Mouse (Mus musculus) B cell, adult 62 days (primary cell): ENCODE measurements around the gene Hist1h4j. TPM values are rescaled to one million over a fixed set of nuclear protein-coding genes. Genes with fewer than 3 reads are reported as not detected.

Experiments used
- total RNA-seq: library from RNA; stranded (reverse); gene quantifications from 4 replicates; pipeline ENCODE4 v1.2.4, GENCODE M21; 2023

Hist1h4j gene
- 13.5 to 16.8 TPM (median 15.9 TPM) in 4 replicates for total RNA-seq

GRCm38 (mm10) chr13:21734906-21735767 lies at the start of gene Hist1h4j:
TSS of gene Hist1h4j (plus strand) at chr13:21735064.

DNA sequence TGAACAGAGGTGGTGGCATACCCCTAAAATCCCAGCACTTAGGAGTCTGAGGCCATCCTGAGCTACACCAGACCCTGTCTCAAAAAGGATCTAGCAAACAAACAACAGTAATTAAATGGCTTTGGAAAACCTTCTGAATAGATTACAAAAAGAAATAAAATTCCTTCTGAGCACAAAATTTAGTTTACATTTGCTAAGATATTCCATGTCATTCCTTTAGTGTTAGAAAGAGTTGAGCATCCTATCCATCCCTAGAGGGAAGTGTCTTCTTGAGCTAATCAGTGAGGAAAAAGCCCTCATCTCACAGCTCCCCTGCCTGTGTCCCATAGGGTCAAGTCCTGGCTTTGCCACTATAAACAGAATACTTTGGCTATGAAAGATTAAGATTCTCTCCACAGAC lies 37.1 kb upstream of the Hist1h4j start, which contains the start of gene Olfr1359:
Gene Olfr1359 (plus strand): TSS at position 301 of the 400 bp plus-strand sequence.

DNA sequence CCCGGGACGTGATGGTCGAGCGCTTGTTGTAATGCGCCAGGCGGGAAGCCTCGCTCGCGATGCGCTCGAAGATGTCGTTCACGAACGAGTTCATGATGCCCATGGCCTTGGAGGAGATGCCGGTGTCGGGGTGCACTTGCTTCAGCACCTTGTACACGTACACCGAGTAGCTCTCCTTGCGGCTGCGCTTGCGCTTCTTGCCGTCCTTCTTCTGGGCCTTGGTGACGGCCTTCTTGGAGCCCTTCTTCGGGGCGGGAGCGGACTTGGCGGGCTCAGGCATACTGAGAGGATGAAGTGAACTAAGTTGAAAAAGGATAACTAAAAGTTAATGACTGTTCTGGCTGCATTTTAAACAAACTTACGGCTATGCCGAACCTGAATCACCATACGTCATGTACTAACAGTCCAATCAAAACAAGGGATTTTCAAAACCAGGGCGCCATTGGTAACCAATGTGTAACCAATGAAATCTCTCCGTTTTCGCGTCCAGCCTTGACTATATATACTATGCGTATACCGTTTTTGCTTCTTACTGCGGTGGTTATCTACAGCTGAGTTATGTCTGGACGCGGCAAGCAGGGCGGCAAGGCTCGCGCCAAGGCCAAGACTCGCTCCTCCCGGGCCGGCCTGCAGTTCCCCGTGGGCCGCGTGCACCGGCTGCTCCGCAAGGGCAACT lies 18.9 kb upstream of the Hist1h4j start, which contains the start of the genes Hist1h2bl and Hist1h2ai:
Gene Hist1h2bl (minus strand): TSS at position 280 of the 676 bp plus-strand sequence.
Gene Hist1h2ai (plus strand): TSS at position 559 of the 676 bp plus-strand sequence.

GRCm38 (mm10) chr13:21717397-21718357 lies 17.2 kb upstream of the Hist1h4j start, which contains the start of gene Hist1h3h:
TSS of gene Hist1h3h (plus strand) at chr13:21717659.

GRCm38 (mm10) chr13:21721757-21722372 lies 13.0 kb upstream of the Hist1h4j start, which contains the start of gene Hist1h2bm:
TSS of gene Hist1h2bm (plus strand) at chr13:21722044.

DNA sequence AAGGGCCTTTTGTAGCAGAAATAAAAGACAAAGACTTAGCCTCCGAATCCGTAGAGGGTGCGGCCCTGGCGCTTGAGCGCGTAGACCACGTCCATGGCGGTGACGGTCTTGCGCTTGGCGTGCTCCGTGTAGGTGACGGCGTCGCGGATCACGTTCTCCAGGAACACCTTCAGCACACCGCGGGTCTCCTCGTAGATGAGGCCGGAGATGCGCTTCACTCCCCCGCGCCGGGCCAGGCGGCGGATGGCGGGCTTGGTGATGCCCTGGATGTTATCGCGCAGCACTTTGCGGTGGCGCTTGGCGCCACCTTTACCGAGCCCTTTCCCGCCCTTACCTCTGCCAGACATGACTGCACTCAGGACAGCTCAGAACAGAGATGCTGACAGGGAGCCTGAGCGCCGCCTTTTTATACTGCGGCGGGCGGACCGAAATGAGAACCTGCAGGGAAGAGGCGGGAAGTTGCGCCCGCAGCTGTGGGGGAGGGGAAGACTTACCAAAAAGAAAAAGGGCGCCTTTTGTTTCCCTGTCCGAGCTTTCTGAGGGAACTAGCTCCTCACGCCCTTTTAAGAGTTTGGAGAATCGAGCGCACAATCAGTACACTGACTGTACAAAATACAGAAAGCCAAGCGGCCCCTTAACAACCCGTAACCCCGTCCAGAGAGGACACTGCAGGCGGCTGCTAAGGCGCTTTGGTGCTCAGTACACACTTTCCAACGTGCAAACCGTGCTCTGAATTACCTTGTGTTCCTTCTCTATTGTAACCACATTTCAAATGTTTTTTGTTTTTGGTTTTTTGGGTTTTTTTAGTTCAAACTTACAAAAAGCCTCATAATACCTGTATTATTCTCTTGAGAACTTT lies 15.5 kb downstream of the Hist1h4j start, which contains the start of gene Hist1h4k:
Gene Hist1h4k (minus strand): TSS at position 347 of the 859 bp plus-strand sequence.

DNA sequence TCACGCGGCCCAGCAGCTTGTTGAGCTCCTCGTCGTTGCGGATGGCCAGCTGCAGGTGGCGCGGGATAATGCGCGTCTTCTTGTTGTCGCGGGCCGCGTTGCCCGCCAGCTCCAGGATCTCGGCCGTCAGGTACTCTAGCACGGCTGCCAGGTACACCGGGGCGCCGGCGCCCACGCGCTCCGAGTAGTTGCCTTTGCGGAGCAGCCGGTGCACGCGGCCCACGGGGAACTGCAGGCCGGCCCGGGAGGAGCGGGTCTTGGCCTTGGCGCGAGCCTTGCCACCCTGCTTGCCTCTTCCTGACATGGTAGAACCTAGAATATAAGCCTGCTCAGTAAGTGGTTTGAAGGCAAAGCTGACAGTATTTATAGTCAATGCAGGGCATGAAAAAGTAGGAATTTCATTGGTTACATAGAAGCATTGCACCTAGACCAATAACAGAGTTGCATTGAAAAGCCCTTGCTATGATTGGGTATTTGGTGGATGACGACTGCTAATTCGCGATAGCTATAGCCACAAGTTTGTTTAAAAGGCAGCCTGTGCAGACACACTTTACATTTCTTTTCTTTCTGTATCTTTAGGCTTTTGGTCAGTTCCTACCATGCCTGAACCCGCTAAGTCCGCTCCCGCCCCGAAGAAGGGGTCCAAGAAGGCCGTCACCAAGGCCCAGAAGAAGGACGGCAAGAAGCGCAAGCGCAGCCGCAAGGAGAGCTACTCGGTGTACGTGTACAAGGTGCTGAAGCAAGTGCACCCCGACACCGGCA lies 18.8 kb downstream of the Hist1h4j start, which contains the start of the genes Hist1h2ak and Hist1h2bn:
Gene Hist1h2ak (minus strand): TSS at position 304 of the 762 bp plus-strand sequence.
Gene Hist1h2bn (plus strand): TSS at position 600 of the 762 bp plus-strand sequence.

GRCm38 (mm10) chr13:21779767-21780731 lies 45.2 kb downstream of the Hist1h4j start, which contains the start of gene Hist1h1b:
TSS of gene Hist1h1b (minus strand) at chr13:21780625.

GRCm38 (mm10) chr13:21783255-21783617 lies 48.4 kb downstream of the Hist1h4j start, which contains the start of gene Hist1h3i:
TSS of gene Hist1h3i (minus strand) at chr13:21783370.

Other genes with a start within 250 kb of the Hist1h4j start
- gene AK157302, start 239.8 kb upstream of the Hist1h4j start, total RNA-seq, result 6.7 to 8.4 TPM (median 7.2 TPM) in 4 replicates
- gene Gm11273, start 233.6 kb upstream of the Hist1h4j start, total RNA-seq, result 10.4 to 24.0 TPM (median 18.4 TPM) in 4 replicates
- gene Zkscan8, start 203.9 kb upstream of the Hist1h4j start, total RNA-seq, result 7.7 to 11.4 TPM (median 10.3 TPM) in 4 replicates
- gene Olfr1366, start 192.3 kb upstream of the Hist1h4j start, total RNA-seq, result not detected in 4 replicates
- not detected in 4 replicates for gene Olfr1535, start 175.2 kb upstream of the Hist1h4j start, total RNA-seq
- gene Olfr1364, start 153.3 kb upstream of the Hist1h4j start, total RNA-seq, result not detected in 4 replicates
- gene Olfr1362, start 121.0 kb upstream of the Hist1h4j start, total RNA-seq, result not detected in 4 replicates
- not detected in 4 replicates for gene Olfr11, start 92.5 kb upstream of the Hist1h4j start, total RNA-seq
- not detected in 4 replicates for gene Olfr1361, start 71.7 kb upstream of the Hist1h4j start, total RNA-seq
- not detected in 4 replicates for gene Olfr1360, start 57.7 kb upstream of the Hist1h4j start, total RNA-seq
- not detected in 4 replicates for gene Olfr1359, start 37.0 kb upstream of the Hist1h4j start, total RNA-seq
- gene Hist1h2bl, start 18.9 kb upstream of the Hist1h4j start, total RNA-seq, result 60.5 to 95.6 TPM (median 91.5 TPM) in 4 replicates
- 86.2 to 128 TPM (median 105 TPM) in 4 replicates for gene Hist1h2ai, start 18.6 kb upstream of the Hist1h4j start, total RNA-seq
- 124 to 146 TPM (median 132 TPM) in 4 replicates for gene Hist1h3h, start 17.4 kb upstream of the Hist1h4j start, total RNA-seq
- gene Hist1h2bm, start 13.0 kb upstream of the Hist1h4j start, total RNA-seq, result 7.8 to 14.0 TPM (median 11.2 TPM) in 4 replicates
- 235 to 385 TPM (median 353 TPM) in 4 replicates for gene Hist1h4k, start 15.4 kb downstream of the Hist1h4j start, total RNA-seq
- gene Hist1h2ak, start 18.8 kb downstream of the Hist1h4j start, total RNA-seq, result 33.5 to 52.3 TPM (median 43.6 TPM) in 4 replicates
- 76.0 to 118 TPM (median 87.0 TPM) in 4 replicates for gene Hist1h2bn, start 19.1 kb downstream of the Hist1h4j start, total RNA-seq
- 55.1 to 70.5 TPM (median 62.8 TPM) in 4 replicates for gene Hist1h1b, start 45.6 kb downstream of the Hist1h4j start, total RNA-seq
- gene Hist1h3i, start 48.3 kb downstream of the Hist1h4j start, total RNA-seq, result 183 to 227 TPM (median 189 TPM) in 4 replicates
- gene Hist1h2an, start 52.2 kb downstream of the Hist1h4j start, total RNA-seq, result 30.2 to 44.7 TPM (median 33.5 TPM) in 4 replicates
- gene Hist1h2bp, start 52.4 kb downstream of the Hist1h4j start, total RNA-seq, result 32.1 to 51.1 TPM (median 41.4 TPM) in 4 replicates
- gene Hist1h2bq, start 75.1 kb downstream of the Hist1h4j start, total RNA-seq, result 160 to 195 TPM (median 178 TPM) in 4 replicates
- 204 to 263 TPM (median 252 TPM) in 4 replicates for gene Hist1h2ao, start 75.4 kb downstream of the Hist1h4j start, total RNA-seq
- gene Hist1h4m, start 76.7 kb downstream of the Hist1h4j start, total RNA-seq, result 296 to 419 TPM (median 357 TPM) in 4 replicates
- 56.0 to 117 TPM (median 97.2 TPM) in 4 replicates for gene Hist1h4n, start 97.1 kb downstream of the Hist1h4j start, total RNA-seq
- 44.1 to 82.7 TPM (median 54.3 TPM) in 4 replicates for gene Hist1h2ap, start 98.4 kb downstream of the Hist1h4j start, total RNA-seq
- gene Hist1h2br, start 98.7 kb downstream of the Hist1h4j start, total RNA-seq, result 158 to 191 TPM (median 175 TPM) in 4 replicates
- 3.0 to 4.9 TPM (median 3.4 TPM) in 4 replicates for gene Zfp184, start 210.0 kb downstream of the Hist1h4j start, total RNA-seq
- not detected in 4 replicates for gene Pom121l2, start 246.1 kb downstream of the Hist1h4j start, total RNA-seq